Mouse (Mus musculus): ENCODE measurements around the gene Fut7. TPM values are rescaled to one million over a fixed set of nuclear protein-coding genes. Genes with fewer than 3 reads are reported as not detected.
A peak's percentile ranks its signal among the peaks of the same experiment; 100 is the strongest.

Fut7 gene
- polyA plus RNA-seq, 1 experiment from 2014 or later: not detected

GRCm38 (mm10) chr2:25442682-25443081, 19.6 kb downstream of the Fut7 start:
- H3K27ac ChIP-seq (ENCODE audit: low read depth, low read length): no peak overlapping the region
- no peaks in the 10 kb centered on the region for H3K27me3 ChIP-seq (ENCODE audit: control insufficient read depth, insufficient read depth, low read length)
- no peaks in the 10 kb centered on the region; the same call in 1 of the 2 replicates for H3K36me3 ChIP-seq (ENCODE audit: control insufficient read depth, insufficient read depth, low read length)
- ATAC-seq (replicated peaks; ENCODE audit: low FRiP score) (no peak), DNase-seq (ENCODE audit: low spot score) (no peak)
- no peaks in the 10 kb centered on the region for H3K4me1 ChIP-seq (replicated peaks; ENCODE audit: control insufficient read depth, insufficient read depth, low read length)
- 92% methylated on average over 14 of the region's 14 CpGs for WGBS
- H3K9ac ChIP-seq (ENCODE audit: low read length): no peak overlapping the region
- no peak overlapping the region for H3K4me2 ChIP-seq (ENCODE audit: low read depth, low read length, severe bottlenecking)
- no peak overlapping the region for H3K4me3 ChIP-seq (ENCODE audit: low read depth, low read length)
- no peaks in the 10 kb centered on the region for H3K9me3 ChIP-seq (ENCODE audit: control insufficient read depth, low read length)

GRCm38 (mm10) chr2:25450853-25451647, 28.0 kb downstream of the Fut7 start:
- Histone ChIP-seq H3K4me2 (ENCODE audit: low read depth, low read length, severe bottlenecking) (no peak overlapping the region), H3K4me3 (ENCODE audit: low read depth, low read length) (no peak overlapping the region), H3K36me3 (ENCODE audit: control insufficient read depth, insufficient read depth, low read length) (no peaks in the 10 kb centered on the region), H3K27me3 (ENCODE audit: control insufficient read depth, insufficient read depth, low read length) (no peaks in the 10 kb centered on the region), H3K4me1 (replicated peaks; ENCODE audit: control insufficient read depth, insufficient read depth, low read length) (no peaks in the 10 kb centered on the region), H3K9me3 (ENCODE audit: control insufficient read depth, low read length) (no peaks in the 10 kb centered on the region), H3K9ac (ENCODE audit: low read length) (no peak overlapping the region), H3K27ac (ENCODE audit: low read depth, low read length) (no peak overlapping the region)
- ATAC-seq (replicated peaks; ENCODE audit: low FRiP score) (no peak), DNase-seq (ENCODE audit: low spot score) (no peak)
- 82% methylated on average over 8 of the region's 8 CpGs for WGBS

GRCm38 (mm10) chr2:25452951-25453350, 29.9 kb downstream of the Fut7 start:
- WGBS: 61% methylated on average over 1 of the region's 1 CpGs
- no peak for ATAC-seq (replicated peaks; ENCODE audit: low FRiP score)
- Histone ChIP-seq H3K4me3 (ENCODE audit: low read depth, low read length) (no peak overlapping the region), H3K9ac (ENCODE audit: low read length) (no peak overlapping the region), H3K27ac (ENCODE audit: low read depth, low read length) (no peak overlapping the region), H3K27me3 (ENCODE audit: control insufficient read depth, insufficient read depth, low read length) (no peaks in the 10 kb centered on the region), H3K4me2 (ENCODE audit: low read depth, low read length, severe bottlenecking) (no peak overlapping the region), H3K36me3 (ENCODE audit: control insufficient read depth, insufficient read depth, low read length) (no peaks in the 10 kb centered on the region), H3K4me1 (replicated peaks; ENCODE audit: control insufficient read depth, insufficient read depth, low read length) (no peaks in the 10 kb centered on the region), H3K9me3 (ENCODE audit: control insufficient read depth, low read length) (no peaks in the 10 kb centered on the region)
- DNase-seq (ENCODE audit: low spot score): no peak

DNA sequence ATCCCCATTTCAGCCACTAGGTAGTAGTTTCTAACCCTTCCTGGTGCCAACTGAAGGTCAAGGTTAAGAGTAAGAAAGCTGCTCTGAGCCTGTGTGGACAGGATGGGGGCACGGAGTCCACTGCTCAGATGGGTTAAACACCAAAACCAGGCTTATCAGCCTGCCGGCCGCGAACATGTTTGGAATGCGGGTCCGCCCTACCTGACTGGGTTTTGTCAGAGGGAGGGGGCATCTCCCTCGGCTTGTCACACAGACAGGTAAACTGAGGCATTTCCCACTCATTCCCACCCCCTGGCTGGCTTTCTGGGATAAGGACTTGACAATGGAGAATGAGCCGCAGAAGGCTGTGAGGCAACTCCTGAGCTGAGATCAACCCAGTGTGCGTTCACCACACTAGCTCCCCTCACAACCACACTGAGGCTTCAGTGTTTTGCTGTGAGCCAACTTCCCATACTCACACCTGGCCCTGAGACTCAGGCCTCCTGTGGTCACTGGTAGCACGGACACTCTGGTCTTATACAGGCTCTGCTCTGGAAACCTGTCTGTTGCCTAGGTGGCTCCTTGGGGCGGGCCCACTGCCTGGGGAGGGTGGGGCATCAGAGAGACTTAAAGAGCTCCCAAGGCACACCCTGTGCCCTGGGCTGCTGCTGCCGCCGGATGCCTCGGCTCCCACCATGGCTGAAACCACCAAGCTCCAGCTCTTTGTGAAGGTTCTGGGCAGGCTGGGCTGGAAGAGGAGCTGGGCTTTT, 33.3 kb downstream of the Fut7 start, which contains the start of gene Clic3:
TSS of gene Clic3 (plus strand) at position 634 of the 749 bp plus-strand sequence.
- DNase-seq (ENCODE audit: low spot score) (no peak), ATAC-seq (replicated peaks; ENCODE audit: low FRiP score) (no peak)
- 63% methylated on average over 14 of the region's 14 CpGs for WGBS
- H3K9me3 ChIP-seq (ENCODE audit: control insufficient read depth, low read length): no peaks in the 10 kb centered on the region
- no peak within 1 kb of the TSS for H3K27ac ChIP-seq (ENCODE audit: low read depth, low read length)
- H3K4me3 ChIP-seq (ENCODE audit: low read depth, low read length): no peak within 1 kb of the TSS
- no peak within 1 kb of the TSS for H3K4me2 ChIP-seq (ENCODE audit: low read depth, low read length, severe bottlenecking)
- H3K9ac ChIP-seq (ENCODE audit: low read length): no peak within 1 kb of the TSS
- no peaks in the 10 kb centered on the region for H3K27me3 ChIP-seq (ENCODE audit: control insufficient read depth, insufficient read depth, low read length)
- no peaks in the 10 kb centered on the region; the same call in 1 of the 2 replicates for H3K36me3 ChIP-seq (ENCODE audit: control insufficient read depth, insufficient read depth, low read length)
- peaks cover 6% of the 10 kb centered on the region; the same call in 1 of the 2 replicates for H3K4me1 ChIP-seq (replicated peaks; ENCODE audit: control insufficient read depth, insufficient read depth, low read length)

GRCm38 (mm10) chr2:25457022-25457896, 34.2 kb downstream of the Fut7 start:
- no peaks in the 10 kb centered on the region for H3K27me3 ChIP-seq (ENCODE audit: control insufficient read depth, insufficient read depth, low read length)
- peaks cover 6% of the 10 kb centered on the region; the same call in 1 of the 2 replicates for H3K4me1 ChIP-seq (replicated peaks; ENCODE audit: control insufficient read depth, insufficient read depth, low read length)
- no peak for DNase-seq (ENCODE audit: low spot score)
- H3K9me3 ChIP-seq (ENCODE audit: control insufficient read depth, low read length): no peaks in the 10 kb centered on the region
- WGBS: 84% methylated on average over 9 of the region's 9 CpGs
- ATAC-seq (replicated peaks; ENCODE audit: low FRiP score): no peak
- no peak overlapping the region for H3K27ac ChIP-seq (ENCODE audit: low read depth, low read length)
- H3K4me2 ChIP-seq (ENCODE audit: low read depth, low read length, severe bottlenecking): no peak overlapping the region
- no peak overlapping the region for H3K4me3 ChIP-seq (ENCODE audit: low read depth, low read length)
- H3K36me3 ChIP-seq (ENCODE audit: control insufficient read depth, insufficient read depth, low read length): no peaks in the 10 kb centered on the region; the same call in 1 of the 2 replicates
- no peak overlapping the region for H3K9ac ChIP-seq (ENCODE audit: low read length)

DNA sequence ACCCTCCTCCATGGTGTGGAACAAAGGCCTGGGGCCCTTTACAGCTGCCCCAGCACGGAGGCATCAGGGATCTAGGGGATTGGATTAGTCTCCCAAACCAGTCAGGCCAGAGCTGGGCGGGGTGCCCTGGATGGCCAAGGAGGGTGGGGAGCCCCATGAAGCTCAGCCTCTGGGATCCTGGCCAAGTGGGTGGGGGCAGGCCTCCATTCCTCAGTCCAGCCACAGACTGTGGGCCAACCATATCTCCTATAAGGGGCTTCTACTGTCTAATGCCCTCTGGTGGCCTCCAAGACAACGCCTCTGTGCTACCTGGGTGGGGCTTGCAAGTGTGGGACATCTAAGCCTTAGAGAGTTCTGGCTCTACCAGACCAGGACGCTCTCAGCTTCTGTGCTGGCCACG, 35.8 kb downstream of the Fut7 start:
- Histone ChIP-seq H3K36me3 (ENCODE audit: control insufficient read depth, insufficient read depth, low read length) (no peaks in the 10 kb centered on the region; the same call in 1 of the 2 replicates), H3K9ac (ENCODE audit: low read length) (no peak overlapping the region), H3K4me1 (replicated peaks; ENCODE audit: control insufficient read depth, insufficient read depth, low read length) (peaks cover 6% of the 10 kb centered on the region; the same call in 1 of the 2 replicates), H3K4me3 (ENCODE audit: low read depth, low read length) (no peak overlapping the region), H3K27me3 (ENCODE audit: control insufficient read depth, insufficient read depth, low read length) (no peaks in the 10 kb centered on the region), H3K4me2 (ENCODE audit: low read depth, low read length, severe bottlenecking) (no peak overlapping the region), H3K9me3 (ENCODE audit: control insufficient read depth, low read length) (no peaks in the 10 kb centered on the region), H3K27ac (ENCODE audit: low read depth, low read length) (no peak overlapping the region)
- 80% methylated on average over 5 of the region's 5 CpGs for WGBS
- DNase-seq (ENCODE audit: low spot score) (no peak), ATAC-seq (replicated peaks; ENCODE audit: low FRiP score) (no peak)

GRCm38 (mm10) chr2:25460135-25460534, 37.1 kb downstream of the Fut7 start:
- Histone ChIP-seq H3K4me3 (ENCODE audit: low read depth, low read length) (peak overlapping the region; percentile 72), H3K36me3 (ENCODE audit: control insufficient read depth, insufficient read depth, low read length) (no peaks in the 10 kb centered on the region; the same call in 1 of the 2 replicates)

More at GRCm38 (mm10) chr2:25460135-25460534, 37.1 kb downstream of the Fut7 start:
- Histone ChIP-seq H3K9ac (ENCODE audit: low read length) (peak overlapping the region; percentile 77), H3K4me2 (ENCODE audit: low read depth, low read length, severe bottlenecking) (peak overlapping the region; percentile 89), H3K27ac (ENCODE audit: low read depth, low read length) (peak overlapping the region; percentile 78), H3K9me3 (ENCODE audit: control insufficient read depth, low read length) (no peaks in the 10 kb centered on the region), H3K27me3 (ENCODE audit: control insufficient read depth, insufficient read depth, low read length) (no peaks in the 10 kb centered on the region), H3K4me1 (replicated peaks; ENCODE audit: control insufficient read depth, insufficient read depth, low read length) (peaks cover 6% of the 10 kb centered on the region; the same call in 1 of the 2 replicates)
- WGBS: 44% methylated on average over 5 of the region's 5 CpGs
- no peak for DNase-seq (ENCODE audit: low spot score)
- ATAC-seq (replicated peaks; ENCODE audit: low FRiP score): peak; percentile 19; the same call in 1 of the 2 replicates
